Mouse (Mus musculus): ENCODE data around the gene Styxl1. TPM values are rescaled to one million over a fixed set of nuclear protein-coding genes. Genes with fewer than 3 reads are reported as not detected.

The Styxl1 gene
- total and polyA plus RNA-seq, 3 experiments = 0.17 TPM; not detected in 2

DNA sequence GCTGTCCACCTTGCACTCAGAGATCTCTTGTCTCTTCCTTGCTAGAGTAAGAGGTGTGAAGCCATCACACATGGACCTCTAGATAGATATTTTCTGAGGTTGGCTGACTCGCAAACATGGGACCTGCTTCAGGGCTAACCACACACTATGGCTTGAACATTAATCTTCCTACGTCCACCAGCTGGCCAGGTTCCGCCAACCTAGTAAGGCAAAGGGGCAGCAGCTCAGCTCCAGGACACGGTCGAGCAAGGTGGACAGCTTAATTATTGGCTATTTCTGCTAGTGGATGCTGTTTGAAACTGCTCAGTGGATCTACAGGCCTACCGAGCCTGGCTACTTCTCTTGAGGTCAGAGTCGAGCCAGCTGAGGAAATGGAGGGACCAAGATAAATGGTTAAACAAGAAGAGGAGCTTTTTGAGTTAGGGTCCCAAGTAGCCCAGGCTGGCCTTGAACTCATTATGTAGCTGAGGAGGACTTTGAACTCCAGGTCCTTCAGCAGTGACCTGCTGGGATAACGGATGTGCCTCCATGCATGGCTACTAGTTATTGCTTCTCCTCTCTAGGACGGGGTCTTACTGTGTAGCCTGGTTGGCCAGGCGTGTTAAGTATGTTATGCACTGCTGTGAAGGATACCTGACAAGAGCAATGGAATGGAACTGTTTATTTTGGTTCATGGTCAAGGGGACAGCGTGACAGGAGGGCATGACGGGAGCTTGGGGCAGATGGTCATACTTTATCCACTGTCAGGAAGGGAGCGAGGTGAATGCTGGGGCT lies 66.4 kb downstream of the Styxl1 start:
- H3K4me3 ChIP-seq (ENCODE audit: control insufficient read depth in 1 of 2, insufficient read depth in 1 of 2, low read depth in 2 of 2, low read length in 2 of 2) = no peak overlapping the region
- 0 out of 2 replicates have a peak, but pooled peaks cover 3% of the 10 kb centered on the region for H3K79me2 ChIP-seq (ENCODE audit: control insufficient read depth, insufficient read depth, low read length, poor library complexity)
- no peaks in the 10 kb centered on the region for H3K27me3 ChIP-seq (ENCODE audit: control insufficient read depth in 1 of 2, insufficient read depth in 2 of 2, low read length in 2 of 2)
- peaks cover 25 to 56% of the 10 kb centered on the region in 2 experiments for H3K4me1 ChIP-seq (ENCODE audit: control insufficient read depth in 1 of 2, insufficient read depth in 2 of 2, low read length in 2 of 2)
- H3K27ac ChIP-seq (ENCODE audit: control insufficient read depth, low read depth, low read length) = no peak overlapping the region; the same call in 1 of the 2 replicates
- DNase-seq (ENCODE audit: low read depth, low spot score) = no peak
- peaks cover 0 to 51% of the 10 kb centered on the region in 2 experiments; a peak in 3 of 4 replicates for H3K36me3 ChIP-seq (ENCODE audit: control insufficient read depth in 1 of 2, insufficient read depth in 2 of 2, low read length in 2 of 2)
- H3K9me3 ChIP-seq (replicated peaks; ENCODE audit: insufficient read depth, low read length) = no peaks in the 10 kb centered on the region
- TF ChIP-seq TCF12 (IDR thresholded peaks at IDR 0.05; ENCODE audit: low read depth, low read length) = no peak
- no peak for TF ChIP-seq MXI1 (IDR thresholded peaks at IDR 0.05; ENCODE audit: low read depth, low read length)
- peak; percentile 14; the same call in 1 of the 2 replicates for TF ChIP-seq TAL1 (IDR thresholded peaks at IDR 0.05; ENCODE audit: low read length)
- no peak overlapping the region; the same call in 1 of the 2 replicates for H3K9ac ChIP-seq (ENCODE audit: control insufficient read depth, low read depth, low read length, poor library complexity, severe bottlenecking)

GRCm38 (mm10) chr5:135710599-135711214 lies 67.5 kb downstream of the Styxl1 start:
- Histone ChIP-seq H3K27ac (ENCODE audit: control insufficient read depth, low read depth, low read length) (peak overlapping the region; percentile 14), H3K36me3 (ENCODE audit: control insufficient read depth in 1 of 2, insufficient read depth in 2 of 2, low read length in 2 of 2) (peaks cover 0 to 51% of the 10 kb centered on the region in 2 experiments; a peak in 3 of 4 replicates), H3K79me2 (ENCODE audit: control insufficient read depth, insufficient read depth, low read length, poor library complexity) (0 out of 2 replicates have a peak, but pooled peaks cover 3% of the 10 kb centered on the region), H3K4me3 (ENCODE audit: control insufficient read depth in 1 of 2, insufficient read depth in 1 of 2, low read depth in 2 of 2, low read length in 2 of 2) (no peak overlapping the region), H3K9ac (ENCODE audit: control insufficient read depth, low read depth, low read length, poor library complexity, severe bottlenecking) (no peak overlapping the region), H3K27me3 (ENCODE audit: control insufficient read depth in 1 of 2, insufficient read depth in 2 of 2, low read length in 2 of 2) (no peaks in the 10 kb centered on the region), H3K4me1 (ENCODE audit: control insufficient read depth in 1 of 2, insufficient read depth in 2 of 2, low read length in 2 of 2) (peaks cover 25 to 56% of the 10 kb centered on the region in 2 experiments), H3K9me3 (replicated peaks; ENCODE audit: insufficient read depth, low read length) (no peaks in the 10 kb centered on the region)
- TF ChIP-seq ELF1 (IDR thresholded peaks at IDR 0.05; ENCODE audit: low read depth, low read length) (no peak), NRF1 (IDR thresholded peaks at IDR 0.05; ENCODE audit: insufficient read depth, low read depth, low read length, poor library complexity, severe bottlenecking) (no peak), BHLHE40 (IDR thresholded peaks at IDR 0.05; ENCODE audit: borderline replicate concordance, low read depth, low read length) (peak; percentile 15; the same call in 1 of the 2 replicates), MAFK (IDR thresholded peaks at IDR 0.05; ENCODE audit: borderline replicate concordance, low read depth, low read length) (no peak), MAZ (IDR thresholded peaks at IDR 0.05; ENCODE audit: low read depth, low read length) (no peak), GABPA (IDR thresholded peaks at IDR 0.05; ENCODE audit: low read depth, low read length) (no peak), ETS1 (IDR thresholded peaks at IDR 0.05; ENCODE audit: low read depth, low read length) (0 out of 2 replicates have a peak, but pooled peaks have one; percentile 14), GATA1 (IDR thresholded peaks at IDR 0.05; ENCODE audit: low read depth, low read length) (no peak), USF1 (IDR thresholded peaks at IDR 0.05; ENCODE audit: low read depth, low read length) (no peak), MYC (IDR thresholded peaks at IDR 0.05; ENCODE audit: low read depth, low read length) (peak; percentile 55; the same call in 1 of the 2 replicates), JUND (IDR thresholded peaks at IDR 0.05; ENCODE audit: low read depth, low read length) (0 out of 2 replicates have a peak, but pooled peaks have one; percentile 29), ZNF384 (IDR thresholded peaks at IDR 0.05; ENCODE audit: low read depth, low read length) (no peak), UBTF (IDR thresholded peaks at IDR 0.05; ENCODE audit: borderline replicate concordance, insufficient read depth, low read depth, low read length) (no peak), POLR2AphosphoS5 (IDR thresholded peaks at IDR 0.05; ENCODE audit: borderline replicate concordance, low read depth, low read length) (no peak), ZMIZ1 (IDR thresholded peaks at IDR 0.05; ENCODE audit: low read depth, low read length) (no peak), MAX (IDR thresholded peaks at IDR 0.05; ENCODE audit: low read length) (peak; percentile 37; the same call in 1 of the 2 replicates), ZC3H11A (IDR thresholded peaks at IDR 0.05; ENCODE audit: low read depth, low read length) (no peak)
- peak; percentile 40 for DNase-seq (ENCODE audit: low read depth, low spot score)

All from MEL (cell line).